Mouse (Mus musculus) intestine, postnatal 0 days (tissue): ENCODE results near the gene Midn. TPM values are rescaled to one million over a fixed set of nuclear protein-coding genes. Genes with fewer than 3 reads are reported as not detected.

Experiments used
- ATAC-seq: fragments of 200-750 bp; cut with Nextera tagmentation; 2 replicates; pipeline ENCODE4 v1.8.0; 2017; ENCODE audit warnings: mild to moderate bottlenecking, moderate TSS enrichment, moderate library complexity
- H3K27ac ChIP-seq: fragments of 300-500 bp; sonication (generic); 2 replicates; pipeline ENCODE4 v1.5.1; 2014; ENCODE audit warnings: mild to moderate bottlenecking, low read depth, low read length, moderate library complexity
- H3K27me3 ChIP-seq: fragments of 300-500 bp; sonication (generic); replicated peaks from 2 replicates; pipeline ENCODE4 v1.6.1; 2014; ENCODE audit warnings: low read length, mixed read lengths; ENCODE audit not compliant: control insufficient read depth, insufficient read depth
- H3K36me3 ChIP-seq: fragments of 300-500 bp; sonication (generic); 2 replicates; pipeline ENCODE4 v1.6.1; 2014; ENCODE audit warnings: mild to moderate bottlenecking, moderate library complexity; ENCODE audit not compliant: control insufficient read depth, insufficient read depth
- H3K4me1 ChIP-seq: fragments of 300-500 bp; sonication (generic); replicated peaks from 2 replicates; pipeline ENCODE4 v1.6.1; 2014; ENCODE audit warnings: antibody characterized with exemption, low read length, mixed read lengths; ENCODE audit not compliant: control insufficient read depth, insufficient read depth
- H3K4me2 ChIP-seq: fragments of 300-500 bp; sonication (generic); replicated peaks from 2 replicates; pipeline ENCODE4 v1.6.1; 2014; ENCODE audit warnings: low read depth, mild to moderate bottlenecking, moderate library complexity
- H3K4me3 ChIP-seq: fragments of 300-500 bp; sonication (generic); 2 replicates; pipeline ENCODE4 v1.5.1; 2014; ENCODE audit warnings: low read depth, low read length
- H3K9ac ChIP-seq: fragments of 300-500 bp; sonication (generic); 2 replicates; pipeline ENCODE4 v1.6.1; 2014; ENCODE audit warnings: mild to moderate bottlenecking, low read depth, low read length
- H3K9me3 ChIP-seq: fragments of 300-500 bp; sonication (generic); 2 replicates; pipeline ENCODE4 v1.6.1; 2016; ENCODE audit warnings: mixed run types; ENCODE audit not compliant: control insufficient read depth
- CTCF ChIP-seq: sonication (generic); IDR thresholded peaks from 2 replicates; pipeline ENCODE4 v1.5.1; 2016; ENCODE audit warnings: low read depth, mild to moderate bottlenecking, control low read depth, antibody characterized with exemption, moderate library complexity
- WGBS: fragments of 180-500 bp; shearing (Covaris S2); extraction: QIAGEN DNeasy Blood & Tissue Kit; methylation state at CpG from one replicate; pipeline ENCODE4 v1.1.7; 2014; 5-methylcytosine and 5-hydroxymethylcytosine counted together
- polyA plus RNA-seq: library from polyadenylated mRNA; unstranded; fragments of >200 nt; fragmentation: Nextera tagmentation; extraction: Ambion mirVana; gene quantifications from 2 replicates; pipeline ENCODE4 v1.2.1, GENCODE M21; 2015

The Midn gene
- polyA plus RNA-seq = 18.1 and 19.5 TPM in 2 replicates

DNA sequence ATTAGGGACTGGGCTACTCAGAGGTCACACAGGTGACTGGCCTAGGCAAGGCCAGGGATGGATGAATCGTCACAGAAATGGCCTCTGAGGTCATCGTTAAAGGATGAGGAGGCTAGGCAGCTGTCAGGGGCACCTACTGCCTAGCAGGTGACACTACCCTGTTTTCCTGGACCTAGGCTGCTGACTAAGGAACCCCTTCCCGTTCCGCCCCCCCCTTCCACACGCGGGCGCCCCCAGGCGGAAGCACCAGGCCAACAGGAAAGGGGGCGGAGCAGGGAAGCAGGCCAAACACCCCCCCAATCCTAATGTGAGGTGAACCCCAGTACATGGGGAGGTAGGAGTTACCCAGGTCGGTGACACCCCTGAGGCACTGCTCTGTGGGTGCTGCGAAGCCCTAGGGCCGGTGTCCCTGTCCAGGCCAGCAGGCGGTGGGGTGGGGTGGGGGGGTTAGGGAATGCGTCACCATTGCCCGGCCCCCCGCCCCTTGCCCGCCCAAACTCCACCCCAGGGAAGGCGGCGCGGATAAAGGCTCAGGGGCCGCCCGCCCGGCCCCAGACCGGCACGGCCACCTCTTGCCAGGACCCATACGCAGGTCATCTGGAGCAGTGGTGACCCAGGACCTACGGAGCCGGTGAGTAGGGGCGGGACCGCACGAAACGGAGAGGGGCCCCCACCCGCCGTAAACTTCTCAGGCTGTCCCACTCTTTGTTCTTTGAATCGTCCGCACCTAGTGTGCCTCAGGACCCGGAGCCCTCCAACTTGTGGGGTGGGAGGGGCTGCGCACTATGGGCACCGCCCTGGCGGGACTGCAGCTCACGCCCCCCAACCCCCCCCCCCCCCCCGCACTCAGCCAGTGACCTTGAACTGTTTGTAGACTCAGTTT is at the start of gene Midn:
TSS of gene Midn (plus strand) at position 554 of the 883 bp plus-strand sequence.
- peak; percentile 50 for ATAC-seq
- H3K9me3 ChIP-seq = no peaks in the 10 kb centered on the region
- peak within 1 kb of the TSS; percentile 86 for H3K4me2 ChIP-seq
- TF ChIP-seq CTCF = peak; percentile 81
- H3K27ac ChIP-seq = peak within 1 kb of the TSS; percentile 97
- peaks cover 15% of the 10 kb centered on the region for H3K4me1 ChIP-seq
- H3K4me3 ChIP-seq = peak within 1 kb of the TSS; percentile 95
- H3K9ac ChIP-seq = peak within 1 kb of the TSS; percentile 74
- H3K36me3 ChIP-seq = peaks cover 50% of the 10 kb centered on the region
- 2% methylated on average over 37 of the region's 42 CpGs for WGBS
- no peaks in the 10 kb centered on the region for H3K27me3 ChIP-seq

DNA sequence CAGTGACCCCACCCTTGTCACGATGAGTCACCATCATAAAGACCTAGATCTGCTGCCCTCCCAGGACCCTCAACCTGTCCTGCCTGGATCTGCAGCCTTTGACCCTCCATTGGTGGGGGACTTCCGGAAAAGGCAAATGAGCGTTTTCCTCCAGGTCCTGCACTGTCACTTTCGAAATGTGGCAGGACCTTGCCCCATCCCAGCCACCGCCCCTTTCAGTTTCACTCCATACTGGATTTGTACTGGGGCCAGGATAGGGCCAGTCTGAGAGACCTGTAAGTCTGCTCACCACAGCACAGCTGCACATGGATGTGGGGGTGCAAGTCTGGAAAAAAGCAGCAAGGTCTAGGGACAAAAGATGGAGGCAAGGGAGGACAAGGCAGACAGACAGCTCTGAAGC is 49.4 kb upstream of the Midn start:
- Histone ChIP-seq H3K27ac (peak overlapping the region; percentile 76), H3K4me3 (0 out of 2 replicates have a peak overlapping the region, but pooled peaks have one; percentile 11), H3K4me1 (peaks cover 16% of the 10 kb centered on the region; the same call in 1 of the 2 replicates), H3K4me2 (peak overlapping the region; percentile 48), H3K9ac (no peak overlapping the region), H3K27me3 (no peaks in the 10 kb centered on the region), H3K9me3 (no peaks in the 10 kb centered on the region), H3K36me3 (peaks cover 1% of the 10 kb centered on the region; the same call in 1 of the 2 replicates)
- TF ChIP-seq CTCF = no peak
- 34% methylated on average over 5 of the region's 5 CpGs for WGBS
- peak; percentile 68 for ATAC-seq

DNA sequence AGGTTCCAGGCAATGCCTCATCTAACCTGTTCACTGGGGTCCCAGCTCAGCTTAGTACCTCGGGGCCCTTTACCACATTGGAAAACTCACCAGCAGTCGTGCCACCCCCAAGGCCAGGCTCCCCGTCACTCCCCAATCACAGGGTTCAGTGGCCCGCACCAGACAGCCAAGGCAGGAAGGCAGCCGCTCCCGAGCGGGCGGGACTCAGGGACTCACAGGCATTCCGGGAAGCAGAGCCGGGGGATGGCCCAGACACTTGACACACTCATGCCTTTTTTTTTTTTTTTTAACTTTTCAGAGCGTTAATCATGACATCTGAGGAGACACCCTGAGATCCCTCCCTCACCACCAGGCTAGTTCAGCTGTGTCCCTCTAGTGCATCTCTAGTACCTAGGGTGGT is 47.1 kb upstream of the Midn start:
- Histone ChIP-seq H3K9ac (peak overlapping the region; percentile 85), H3K4me2 (peak overlapping the region; percentile 93), H3K36me3 (no peaks in the 10 kb centered on the region; the same call in 1 of the 2 replicates), H3K9me3 (no peaks in the 10 kb centered on the region), H3K4me3 (peak overlapping the region; percentile 70), H3K27me3 (no peaks in the 10 kb centered on the region), H3K4me1 (peaks cover 16% of the 10 kb centered on the region), H3K27ac (peak overlapping the region; percentile 75)
- ATAC-seq = peak; percentile 31
- WGBS = 24% methylated on average over 11 of the region's 11 CpGs
- TF ChIP-seq CTCF = no peak

DNA sequence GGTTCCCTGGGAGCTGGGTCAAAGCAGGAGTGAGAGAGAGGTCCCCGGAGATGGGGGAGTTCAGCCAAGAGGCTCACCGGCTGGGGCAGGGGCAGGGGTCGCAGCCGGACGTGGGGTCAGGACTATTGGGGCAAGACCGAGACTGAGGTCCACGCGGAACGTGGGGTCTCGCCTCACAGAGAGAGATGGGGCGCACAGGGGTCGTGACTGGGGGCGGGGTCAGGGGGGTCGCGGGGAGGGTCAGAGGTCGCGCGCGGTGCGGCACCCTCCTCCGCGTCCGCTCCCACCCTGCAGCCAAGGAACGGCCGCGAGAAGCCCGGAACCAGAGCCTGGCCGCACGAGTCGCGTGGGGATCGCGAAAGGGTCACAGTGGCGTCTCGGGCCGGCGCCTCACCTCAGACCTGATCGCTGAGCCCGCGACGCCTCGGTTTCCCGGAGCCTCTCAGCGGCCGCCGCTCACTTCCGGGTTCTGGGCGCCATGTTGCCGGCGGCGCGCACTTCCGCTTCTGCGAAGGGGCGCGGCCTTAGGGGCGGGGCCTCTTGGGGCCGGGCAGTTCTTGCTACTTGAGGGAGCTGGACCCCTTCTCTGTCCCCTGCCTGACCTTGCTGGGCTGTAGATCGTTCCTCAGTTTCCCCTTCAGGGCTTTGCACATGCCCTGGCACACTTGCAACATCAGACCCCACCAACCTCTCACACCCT is 45.7 kb upstream of the Midn start:
- WGBS = 0% methylated on average over 56 of the region's 59 CpGs
- peak overlapping the region; percentile 93 for H3K4me2 ChIP-seq
- ATAC-seq = peak; percentile 55
- H3K4me1 ChIP-seq = peaks cover 10% of the 10 kb centered on the region
- no peaks in the 10 kb centered on the region for H3K9me3 ChIP-seq
- H3K9ac ChIP-seq = peak overlapping the region; percentile 85
- no peaks in the 10 kb centered on the region for H3K36me3 ChIP-seq
- H3K27me3 ChIP-seq = no peaks in the 10 kb centered on the region
- H3K4me3 ChIP-seq = peak overlapping the region; percentile 70
- no peak for TF ChIP-seq CTCF
- peak overlapping the region; percentile 75 for H3K27ac ChIP-seq

DNA sequence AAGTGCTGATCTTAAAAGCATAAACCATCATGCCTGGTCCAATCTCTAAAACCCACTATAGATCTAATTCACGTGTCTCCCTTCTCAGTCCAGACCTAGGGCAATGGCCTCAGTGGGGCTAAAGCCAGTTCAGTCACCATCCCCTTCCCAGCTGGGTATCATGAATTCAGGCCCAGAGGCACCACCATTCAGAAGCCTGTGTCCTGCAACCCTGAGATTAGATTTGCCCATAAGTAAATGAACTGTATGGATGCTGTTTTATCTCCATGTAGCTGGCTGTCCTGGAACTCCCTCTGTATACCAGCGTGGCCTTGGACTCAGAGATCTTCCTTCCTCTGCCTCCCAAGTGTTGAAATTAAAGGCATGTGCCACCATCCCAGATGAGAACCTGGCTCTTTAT is 45.0 kb upstream of the Midn start:
- Histone ChIP-seq H3K4me2 (peak overlapping the region; percentile 93; the same call in 1 of the 2 replicates), H3K9me3 (no peaks in the 10 kb centered on the region), H3K27ac (no peak overlapping the region), H3K4me1 (peaks cover 6% of the 10 kb centered on the region; the same call in 1 of the 2 replicates), H3K9ac (peak overlapping the region; percentile 85; the same call in 1 of the 2 replicates), H3K36me3 (no peaks in the 10 kb centered on the region), H3K27me3 (no peaks in the 10 kb centered on the region), H3K4me3 (no peak overlapping the region)
- WGBS = 80% methylated on average over 2 of the region's 2 CpGs
- TF ChIP-seq CTCF = no peak
- no peak for ATAC-seq

DNA sequence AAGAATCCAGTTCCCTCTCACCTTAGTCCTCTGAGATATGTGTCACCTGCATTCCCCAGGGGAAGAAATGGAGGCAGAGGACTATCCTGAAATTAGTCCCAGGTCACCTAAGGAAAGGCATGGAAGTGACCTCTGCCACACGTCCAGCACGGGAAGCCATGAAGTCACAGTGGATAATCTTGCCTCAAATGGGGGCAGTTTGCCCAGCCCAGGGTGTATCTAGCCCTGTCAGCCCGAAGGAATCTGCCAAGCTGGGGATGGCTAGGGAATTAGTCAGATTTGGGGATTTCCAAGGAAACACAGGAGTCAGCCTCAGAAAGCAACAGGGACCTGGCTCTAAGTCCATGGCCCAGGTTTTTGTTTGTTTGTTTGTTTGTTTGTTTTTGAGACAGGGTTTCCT is 43.9 kb upstream of the Midn start:
- no peak for TF ChIP-seq CTCF
- H3K9ac ChIP-seq = no peak overlapping the region
- WGBS = 82% methylated on average over 3 of the region's 3 CpGs
- H3K4me3 ChIP-seq = no peak overlapping the region
- H3K27ac ChIP-seq = no peak overlapping the region
- no peaks in the 10 kb centered on the region for H3K36me3 ChIP-seq
- ATAC-seq = no peak
- H3K4me1 ChIP-seq = peaks cover 6% of the 10 kb centered on the region; the same call in 1 of the 2 replicates
- no peak overlapping the region for H3K4me2 ChIP-seq
- H3K27me3 ChIP-seq = no peaks in the 10 kb centered on the region
- H3K9me3 ChIP-seq = no peaks in the 10 kb centered on the region
